Mouse (Mus musculus) cerebellum, adult 2 months (tissue): ENCODE results near the gene Mme. TPM values are rescaled to one million over a fixed set of nuclear protein-coding genes. Genes with fewer than 3 reads are reported as not detected.

ENCODE experiments used
- DNase-seq, 2 experiments: peaks; one replicate each; pipeline ENCODE4 v3.0.0; 2021
- H3K27ac ChIP-seq: fragments of 200-500 bp; 2 replicates; pipeline ENCODE4 v1.5.1; 2012; ENCODE audit warnings: low read length, control low read depth, inconsistent platforms; ENCODE audit not compliant: insufficient read depth
- H3K27me3 ChIP-seq: fragments of 200-500 bp; 2 replicates; pipeline ENCODE4 v1.6.1; 2012; ENCODE audit warnings: inconsistent platforms, mild to moderate bottlenecking, low read length, moderate library complexity; ENCODE audit not compliant: control insufficient read depth, insufficient read depth
- H3K4me1 ChIP-seq: fragments of 200-500 bp; 2 replicates; pipeline ENCODE4 v1.6.1; 2011; ENCODE audit warnings: low read length; ENCODE audit not compliant: control insufficient read depth, insufficient read depth
- H3K4me3 ChIP-seq: fragments of 200-500 bp; replicated peaks from 2 replicates; pipeline ENCODE3; 2011; ENCODE audit warnings: mild to moderate bottlenecking, low read depth, low read length, control low read depth; ENCODE audit not compliant: insufficient read depth
- CTCF ChIP-seq: fragments of 200-500 bp; IDR thresholded peaks from 2 replicates; pipeline ENCODE4 v1.5.1; 2011; ENCODE audit warnings: low read depth, mild to moderate bottlenecking, control low read depth, low read length, moderate library complexity, borderline replicate concordance; ENCODE audit not compliant: insufficient read depth
- POLR2A ChIP-seq: fragments of 200-500 bp; IDR thresholded peaks from 2 replicates; pipeline ENCODE4 v1.6.1; 2011; ENCODE audit warnings: low read length, control low read depth, borderline replicate concordance; ENCODE audit not compliant: insufficient read depth
- WGBS: fragments of 180-500 bp; shearing (Covaris S2); methylation state at CpG from one replicate; pipeline ENCODE4 v1.1.7; 2018; 5-methylcytosine and 5-hydroxymethylcytosine counted together
- polyA plus RNA-seq: library from polyadenylated mRNA; depleted of rRNA; stranded (reverse); fragments of >200 nt; gene quantifications from 2 replicates; pipeline ENCODE4 v1.2.3, GENCODE M21; 2012; rRNA removed

The Mme gene
- polyA plus RNA-seq = 2.0 and 2.6 TPM in 2 replicates

DNA sequence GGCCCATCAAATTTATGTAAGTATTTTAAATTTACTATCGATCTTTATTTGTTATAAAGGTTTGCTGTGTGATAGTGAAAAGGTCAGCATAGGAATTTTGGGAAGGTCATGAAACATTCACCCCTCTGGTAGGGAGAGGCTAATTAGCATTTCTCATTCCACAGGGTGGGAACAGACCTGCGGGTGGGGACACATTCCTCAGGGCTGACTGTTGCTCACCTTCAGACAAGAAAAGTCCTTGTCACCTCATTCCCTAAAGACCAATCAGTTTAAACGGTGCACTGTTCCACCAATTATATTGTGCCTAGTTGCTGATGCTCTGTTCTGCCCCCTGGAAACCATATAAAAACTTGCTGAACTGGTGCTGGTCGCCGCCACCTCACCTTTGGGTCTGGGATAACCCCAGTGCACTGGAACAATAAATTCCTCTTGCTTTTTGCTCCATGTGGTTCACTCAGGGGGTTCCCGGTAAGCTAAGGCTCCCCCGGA, at the start of gene Mme:
Gene Mme, plus strand, starts transcription at position 439 of the 489 bp plus-strand sequence.
- Histone ChIP-seq H3K4me1 (no peaks in the 10 kb centered on the region), H3K27me3 (no peaks in the 10 kb centered on the region), H3K4me3 (no peak within 1 kb of the TSS), H3K27ac (no peak within 1 kb of the TSS)
- 83% methylated on average over 7 of the region's 7 CpGs for WGBS
- DNase-seq = no peak
- TF ChIP-seq CTCF (no peak), POLR2A (no peak)

- no peak for TF ChIP-seq CTCF
- no peak for TF ChIP-seq POLR2A
- no peak overlapping the region for H3K27ac ChIP-seq
- no peak overlapping the region for H3K4me3 ChIP-seq
- H3K27me3 ChIP-seq = no peaks in the 10 kb centered on the region
- H3K4me1 ChIP-seq = no peaks in the 10 kb centered on the region
- 8% methylated on average over 3 of the region's 3 CpGs for WGBS
- no peak for DNase-seq
These were observed 44.8 kb upstream of the Mme start for GRCm38 (mm10) chr3:63196565-63196964.

DNA sequence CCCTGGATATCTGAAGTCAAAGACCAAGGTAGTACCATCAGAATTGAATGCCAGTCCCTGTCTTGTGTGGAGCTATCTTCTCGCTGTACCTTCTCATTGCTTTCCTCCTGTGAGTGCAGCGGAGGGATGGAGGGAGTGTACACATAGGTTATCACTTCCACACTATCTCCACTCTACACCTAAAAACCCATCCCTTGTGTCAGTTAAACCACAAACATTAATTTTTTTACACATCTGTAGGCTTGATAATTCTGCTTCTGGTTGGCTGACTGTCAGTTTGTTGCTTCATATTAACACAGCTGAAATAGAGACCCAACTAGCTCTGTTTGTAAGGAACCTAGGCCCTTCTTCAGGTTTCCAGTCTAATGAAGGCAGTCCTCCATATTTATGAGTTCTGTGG, 43.3 kb upstream of the Mme start:
- no peak overlapping the region for H3K4me3 ChIP-seq
- no peaks in the 10 kb centered on the region for H3K27me3 ChIP-seq
- DNase-seq = no peak
- H3K4me1 ChIP-seq = no peaks in the 10 kb centered on the region
- 94% methylated on average over 2 of the region's 2 CpGs for WGBS
- no peak overlapping the region for H3K27ac ChIP-seq
- TF ChIP-seq POLR2A = no peak
- no peak for TF ChIP-seq CTCF

- no peak for TF ChIP-seq POLR2A
- TF ChIP-seq CTCF = no peak
- 92% methylated on average over 4 of the region's 4 CpGs for WGBS
- no peaks in the 10 kb centered on the region for H3K27me3 ChIP-seq
- no peak overlapping the region for H3K4me3 ChIP-seq
- no peak overlapping the region for H3K27ac ChIP-seq
- DNase-seq = no peak
- no peaks in the 10 kb centered on the region for H3K4me1 ChIP-seq
These were observed 19.3 kb upstream of the Mme start for GRCm38 (mm10) chr3:63221867-63222591.

DNA sequence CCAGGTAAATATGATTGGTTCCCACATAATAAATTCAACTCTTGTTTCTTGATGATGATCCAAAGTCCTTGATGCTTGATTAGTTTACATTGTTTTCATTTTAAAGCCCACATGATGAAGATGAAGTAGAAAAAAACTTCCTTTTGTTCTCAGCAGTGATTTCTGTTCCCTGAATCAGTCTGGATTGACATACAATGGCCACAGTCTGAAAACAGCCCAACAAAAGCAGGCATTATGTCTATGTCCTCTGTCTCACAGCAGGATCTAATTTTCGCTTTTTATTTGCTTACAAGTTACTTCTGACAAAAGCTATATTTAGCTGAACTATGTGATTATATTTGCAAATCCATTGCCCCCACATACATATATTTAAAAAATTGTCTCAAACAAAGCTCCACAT, 17.7 kb upstream of the Mme start:
- 25% methylated on average over 1 of the region's 1 CpGs for WGBS
- TF ChIP-seq POLR2A (no peak), CTCF (no peak)
- H3K27me3 ChIP-seq = no peaks in the 10 kb centered on the region
- DNase-seq = no peak
- H3K4me3 ChIP-seq = no peak overlapping the region
- H3K4me1 ChIP-seq = no peaks in the 10 kb centered on the region
- no peak overlapping the region for H3K27ac ChIP-seq

GRCm38 (mm10) chr3:63235957-63236356, 5.4 kb upstream of the Mme start:
- Histone ChIP-seq H3K4me1 (no peaks in the 10 kb centered on the region), H3K27me3 (no peaks in the 10 kb centered on the region), H3K27ac (no peak overlapping the region), H3K4me3 (no peak overlapping the region)
- TF ChIP-seq CTCF = no peak
- no peak for TF ChIP-seq POLR2A
- WGBS = 48% methylated on average over 2 of the region's 2 CpGs
- DNase-seq = no peak

GRCm38 (mm10) chr3:63243721-63244120, 2.4 kb downstream of the Mme start:
- TF ChIP-seq POLR2A = no peak
- TF ChIP-seq CTCF = no peak
- Histone ChIP-seq H3K27ac (no peak overlapping the region), H3K4me1 (no peaks in the 10 kb centered on the region), H3K27me3 (no peaks in the 10 kb centered on the region), H3K4me3 (no peak overlapping the region)
- DNase-seq = no peak

DNA sequence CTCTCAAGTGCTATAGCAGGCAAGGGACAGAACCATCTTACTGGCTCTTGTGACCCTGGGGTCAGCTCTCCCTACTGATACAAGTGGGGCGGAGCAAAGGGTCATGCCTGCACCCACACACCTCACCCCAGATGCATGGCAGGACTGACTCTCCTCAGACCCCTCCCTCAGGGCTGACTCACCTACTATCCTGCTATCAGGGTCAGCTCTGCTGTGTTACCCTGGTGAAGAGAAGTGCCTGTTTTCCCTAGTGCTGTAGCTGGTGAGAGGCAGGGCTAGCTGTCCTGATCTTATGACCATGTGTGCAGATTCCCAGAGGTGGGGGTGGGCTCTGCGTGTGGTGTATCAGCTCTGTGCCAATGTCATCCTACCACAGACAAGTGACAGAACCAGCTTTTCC, 30.8 kb downstream of the Mme start:
- Histone ChIP-seq H3K4me3 (no peak overlapping the region), H3K4me1 (no peaks in the 10 kb centered on the region), H3K27ac (no peak overlapping the region), H3K27me3 (no peaks in the 10 kb centered on the region)
- WGBS = 95% methylated on average over 2 of the region's 2 CpGs
- no peak for TF ChIP-seq POLR2A
- no peak for TF ChIP-seq CTCF
- no peak for DNase-seq
